Mouse (Mus musculus) limb, embryonic 10.5 days (tissue): ENCODE results near the gene Cstf1. TPM values are rescaled to one million over a fixed set of nuclear protein-coding genes. Genes with fewer than 3 reads are reported as not detected.

Experiments
- DNase-seq: peaks from one replicate; pipeline ENCODE4 v3.0.0-alpha.2; 2017; ENCODE audit warnings: low spot score
- H3K27ac ChIP-seq: fragments of 300-500 bp; sonication (generic); 2 replicates; pipeline ENCODE4 v1.5.1; 2016; ENCODE audit warnings: mild to moderate bottlenecking
- H3K27me3 ChIP-seq: fragments of 300-500 bp; sonication (generic); 2 replicates; pipeline ENCODE4 v1.6.1; 2016; ENCODE audit warnings: low read depth, mild to moderate bottlenecking; ENCODE audit not compliant: poor library complexity, severe bottlenecking
- H3K36me3 ChIP-seq: fragments of 300-500 bp; sonication (generic); 2 replicates; pipeline ENCODE4 v1.6.1; 2016; ENCODE audit warnings: mild to moderate bottlenecking, moderate library complexity
- H3K4me1 ChIP-seq: fragments of 300-500 bp; sonication (generic); 2 replicates; pipeline ENCODE4 v1.6.1; 2016
- H3K4me3 ChIP-seq: fragments of 300-500 bp; sonication (generic); 2 replicates; pipeline ENCODE4 v1.5.1; 2016; ENCODE audit warnings: mild to moderate bottlenecking, moderate library complexity
- H3K9me3 ChIP-seq: fragments of 300-500 bp; sonication (generic); replicated peaks from 2 replicates; pipeline ENCODE4 v1.6.1; 2016; ENCODE audit warnings: mild to moderate bottlenecking
- WGBS: fragments of 180-500 bp; shearing (Covaris S2); methylation state at CpG from one replicate; pipeline ENCODE4 v1.1.7; 2016; 5-methylcytosine and 5-hydroxymethylcytosine counted together
- polyA plus RNA-seq: library from polyadenylated mRNA; unstranded; fragments of >200 nt; fragmentation: Nextera tagmentation; extraction: Ambion mirVana; gene quantifications from 2 replicates; pipeline ENCODE4 v1.2.1, GENCODE M21; 2016

The Cstf1 gene
- polyA plus RNA-seq, 1 experiment from 2014 or later, result 59.7 TPM

GRCm38 (mm10) chr2:172410686-172411085, 40.2 kb downstream of the Cstf1 start:
- H3K27ac ChIP-seq, result no peak overlapping the region
- 81% methylated on average over 2 of the region's 2 CpGs for WGBS
- H3K4me1 ChIP-seq, result peaks cover 14% of the 10 kb centered on the region
- H3K4me3 ChIP-seq, result no peak overlapping the region
- no peak for DNase-seq
- no peaks in the 10 kb centered on the region for H3K9me3 ChIP-seq
- H3K27me3 ChIP-seq, result no peaks in the 10 kb centered on the region
- no peaks in the 10 kb centered on the region for H3K36me3 ChIP-seq

- no peak for DNase-seq
- 0 out of 2 replicates have a peak, but pooled peaks cover 3% of the 10 kb centered on the region for H3K27me3 ChIP-seq
- H3K4me3 ChIP-seq, result no peak overlapping the region
Measured at GRCm38 (mm10) chr2:172411091-172411490, 40.6 kb downstream of the Cstf1 start.

GRCm38 (mm10) chr2:172412454-172412853, 42.0 kb downstream of the Cstf1 start:
- WGBS, result 19% methylated on average over 9 of the region's 9 CpGs
- Histone ChIP-seq H3K4me1 (peaks cover 18% of the 10 kb centered on the region), H3K27me3 (0 out of 2 replicates have a peak, but pooled peaks cover 4% of the 10 kb centered on the region), H3K36me3 (no peaks in the 10 kb centered on the region), H3K9me3 (no peaks in the 10 kb centered on the region), H3K27ac (no peak overlapping the region), H3K4me3 (no peak overlapping the region)
- no peak for DNase-seq

More at GRCm38 (mm10) chr2:172411091-172411490, 40.6 kb downstream of the Cstf1 start:
- Histone ChIP-seq H3K36me3 (no peaks in the 10 kb centered on the region), H3K9me3 (no peaks in the 10 kb centered on the region), H3K4me1 (peaks cover 14% of the 10 kb centered on the region), H3K27ac (no peak overlapping the region)
- WGBS, result 86% methylated on average over 11 of the region's 11 CpGs

GRCm38 (mm10) chr2:172413273-172413672, 42.8 kb downstream of the Cstf1 start:
- Histone ChIP-seq H3K27me3 (0 out of 2 replicates have a peak, but pooled peaks cover 4% of the 10 kb centered on the region), H3K36me3 (no peaks in the 10 kb centered on the region), H3K4me1 (peaks cover 18% of the 10 kb centered on the region), H3K4me3 (no peak overlapping the region), H3K9me3 (no peaks in the 10 kb centered on the region), H3K27ac (no peak overlapping the region)
- 51% methylated on average over 4 of the region's 4 CpGs for WGBS
- DNase-seq, result no peak

- no peak for DNase-seq
- H3K4me1 ChIP-seq, result peaks cover 18% of the 10 kb centered on the region
- H3K9me3 ChIP-seq, result no peaks in the 10 kb centered on the region
- H3K4me3 ChIP-seq, result no peak overlapping the region
- H3K36me3 ChIP-seq, result no peaks in the 10 kb centered on the region
- 0 out of 2 replicates have a peak, but pooled peaks cover 4% of the 10 kb centered on the region for H3K27me3 ChIP-seq
- no peak overlapping the region for H3K27ac ChIP-seq
- 47% methylated on average over 5 of the region's 5 CpGs for WGBS
Measured at GRCm38 (mm10) chr2:172413894-172414293, 43.4 kb downstream of the Cstf1 start.

GRCm38 (mm10) chr2:172416218-172416617, 45.7 kb downstream of the Cstf1 start:
- H3K9me3 ChIP-seq, result no peaks in the 10 kb centered on the region
- H3K4me3 ChIP-seq, result no peak overlapping the region
- no peaks in the 10 kb centered on the region for H3K36me3 ChIP-seq
- 0 out of 2 replicates have a peak, but pooled peaks cover 4% of the 10 kb centered on the region for H3K27me3 ChIP-seq
- peaks cover 16% of the 10 kb centered on the region for H3K4me1 ChIP-seq
- DNase-seq, result no peak
- no peak overlapping the region for H3K27ac ChIP-seq
- 55% methylated on average over 12 of the region's 12 CpGs for WGBS

GRCm38 (mm10) chr2:172416876-172417275, 46.4 kb downstream of the Cstf1 start:
- WGBS, result 88% methylated on average over 5 of the region's 5 CpGs
- Histone ChIP-seq H3K27ac (no peak overlapping the region), H3K27me3 (0 out of 2 replicates have a peak, but pooled peaks cover 4% of the 10 kb centered on the region), H3K36me3 (no peaks in the 10 kb centered on the region), H3K4me1 (peaks cover 16% of the 10 kb centered on the region), H3K9me3 (no peaks in the 10 kb centered on the region), H3K4me3 (no peak overlapping the region)
- no peak for DNase-seq

GRCm38 (mm10) chr2:172418208-172418607, 47.7 kb downstream of the Cstf1 start:
- no peak overlapping the region for H3K27ac ChIP-seq
- H3K4me3 ChIP-seq, result no peak overlapping the region
- H3K4me1 ChIP-seq, result 0 out of 2 replicates have a peak, but pooled peaks cover 8% of the 10 kb centered on the region
- 92% methylated on average over 5 of the region's 5 CpGs for WGBS
- H3K9me3 ChIP-seq, result no peaks in the 10 kb centered on the region
- no peak for DNase-seq
- H3K27me3 ChIP-seq, result 0 out of 2 replicates have a peak, but pooled peaks cover 4% of the 10 kb centered on the region
- no peaks in the 10 kb centered on the region for H3K36me3 ChIP-seq

GRCm38 (mm10) chr2:172430609-172431008, 60.1 kb downstream of the Cstf1 start:
- Histone ChIP-seq H3K4me1 (no peaks in the 10 kb centered on the region), H3K27ac (no peak overlapping the region), H3K9me3 (no peaks in the 10 kb centered on the region), H3K4me3 (no peak overlapping the region), H3K36me3 (no peaks in the 10 kb centered on the region), H3K27me3 (no peaks in the 10 kb centered on the region)
- WGBS, result 85% methylated on average over 1 of the region's 1 CpGs
- DNase-seq, result no peak

Other genes starting within 250 kb of the Cstf1 start
- gene Mc3r, start 122.2 kb upstream of the Cstf1 start, polyA plus RNA-seq, result not detected in 2 replicates
- 10.7 and 13.7 TPM in 2 replicates for gene Fam210b, start 25.1 kb upstream of the Cstf1 start, polyA plus RNA-seq
- 223 and 238 TPM in 2 replicates for gene Aurka, start 146 bp upstream of the Cstf1 start, polyA plus RNA-seq
- 0.11 and 0.39 TPM in 2 replicates for gene Cass4, start 23.1 kb downstream of the Cstf1 start, polyA plus RNA-seq
- 78.6 and 79.5 TPM in 2 replicates for gene Rtf2, start 69.9 kb downstream of the Cstf1 start, polyA plus RNA-seq
- gene Gcnt7, start 87.9 kb downstream of the Cstf1 start, polyA plus RNA-seq, result 1.9 and 2.2 TPM in 2 replicates
- 0.21 TPM in 1 of 2 replicates, not detected in the other for gene Fam209, start 101.8 kb downstream of the Cstf1 start, polyA plus RNA-seq
- gene Tfap2c, start 178.9 kb downstream of the Cstf1 start, polyA plus RNA-seq, result 11.5 and 25.1 TPM in 2 replicates